Mouse (Mus musculus) kidney, adult 9 months (tissue): ENCODE data around the gene Lpar4.

Experiments
- DNase-seq: peaks from one replicate; pipeline ENCODE4 v3.0.0; 2022

Lpar4 gene

GRCm38 (mm10) chrX:106920175-106920827 is at the start of gene Lpar4:
Lpar4 (plus strand) TSS chrX:106920625.
- DNase-seq = peak; percentile 11

- DNase-seq = no peak
These were observed 49.0 kb upstream of the Lpar4 start for GRCm38 (mm10) chrX:106871426-106871825.

GRCm38 (mm10) chrX:106871894-106872293 is 48.5 kb upstream of the Lpar4 start:
- no peak for DNase-seq

GRCm38 (mm10) chrX:106872315-106872714 is 48.1 kb upstream of the Lpar4 start:
- no peak for DNase-seq

- DNase-seq = no peak
These were observed 22.6 kb upstream of the Lpar4 start for GRCm38 (mm10) chrX:106897707-106898275.

- no peak for DNase-seq
These were observed 599 bp downstream of the Lpar4 start for GRCm38 (mm10) chrX:106920828-106921619.

- DNase-seq = no peak
These were observed 4.1 kb downstream of the Lpar4 start for GRCm38 (mm10) chrX:106924572-106924971.

GRCm38 (mm10) chrX:106939326-106939725 is 18.9 kb downstream of the Lpar4 start:
- DNase-seq = no peak

GRCm38 (mm10) chrX:106950558-106950957 is 30.1 kb downstream of the Lpar4 start:
- no peak for DNase-seq

GRCm38 (mm10) chrX:106951016-106951415 is 30.6 kb downstream of the Lpar4 start:
- no peak for DNase-seq

GRCm38 (mm10) chrX:106953840-106954239 is 33.4 kb downstream of the Lpar4 start:
- DNase-seq = no peak

GRCm38 (mm10) chrX:106962233-106962632 is 41.8 kb downstream of the Lpar4 start:
- no peak for DNase-seq

- DNase-seq = no peak
These were observed 43.9 kb downstream of the Lpar4 start for GRCm38 (mm10) chrX:106964326-106964725.
